Mouse (Mus musculus): ENCODE data around the gene Foxp1. TPM values are rescaled to one million over a fixed set of nuclear protein-coding genes. Genes with fewer than 3 reads are reported as not detected.

Gene Foxp1
- polyA plus RNA-seq, 1 experiment from 2014 or later: 18.9 TPM

GRCm38 (mm10) chr6:99376721-99377120 is 145.8 kb downstream of the Foxp1 start:
- WGBS (ENCODE audit: insufficient replicate concordance): 86% methylated on average over 8 of the region's 8 CpGs
- ATAC-seq (no peak), DNase-seq (no peak)
- Histone ChIP-seq H3K4me1 (ENCODE audit: insufficient read depth) (peaks cover 15% of the 10 kb centered on the region), H3K27ac (ENCODE audit: low read depth) (0 out of 2 replicates have a peak overlapping the region, but pooled peaks have one; percentile 30), H3K36me3 (replicated peaks; ENCODE audit: insufficient read depth, low read length) (no peaks in the 10 kb centered on the region), H3K9ac (replicated peaks) (no peak overlapping the region), H3K9me3 (ENCODE audit: low read length) (no peaks in the 10 kb centered on the region), H3K4me2 (ENCODE audit: low read depth, low read length) (no peak overlapping the region), H3K4me3 (ENCODE audit: low read depth, low read length) (no peak overlapping the region), H3K27me3 (ENCODE audit: insufficient read depth, low read length) (no peaks in the 10 kb centered on the region)
- TF ChIP-seq EP300 (IDR thresholded peaks at IDR 0.05; ENCODE audit: low read depth): no peak
- TF ChIP-seq CTCF (IDR thresholded peaks at IDR 0.05; ENCODE audit: low read depth): no peak

- H3K9ac ChIP-seq (replicated peaks): no peak overlapping the region
- TF ChIP-seq CTCF (IDR thresholded peaks at IDR 0.05; ENCODE audit: low read depth) (no peak), EP300 (IDR thresholded peaks at IDR 0.05; ENCODE audit: low read depth) (no peak)
- peak overlapping the region; percentile 30; the same call in 1 of the 2 replicates for H3K27ac ChIP-seq (ENCODE audit: low read depth)
- ATAC-seq (no peak), DNase-seq (no peak)
- H3K36me3 ChIP-seq (replicated peaks; ENCODE audit: insufficient read depth, low read length): no peaks in the 10 kb centered on the region
- peaks cover 15% of the 10 kb centered on the region for H3K4me1 ChIP-seq (ENCODE audit: insufficient read depth)
- no peak overlapping the region for H3K4me3 ChIP-seq (ENCODE audit: low read depth, low read length)
- H3K27me3 ChIP-seq (ENCODE audit: insufficient read depth, low read length): no peaks in the 10 kb centered on the region
- WGBS (ENCODE audit: insufficient replicate concordance): 60% methylated on average over 6 of the region's 6 CpGs
- H3K9me3 ChIP-seq (ENCODE audit: low read length): no peaks in the 10 kb centered on the region
- H3K4me2 ChIP-seq (ENCODE audit: low read depth, low read length): 0 out of 2 replicates have a peak overlapping the region, but pooled peaks have one; percentile 0
These were observed 146.7 kb downstream of the Foxp1 start for GRCm38 (mm10) chr6:99375865-99376264.

- H3K4me2 ChIP-seq (ENCODE audit: low read depth, low read length): no peak overlapping the region
- H3K4me1 ChIP-seq (ENCODE audit: insufficient read depth): peaks cover 15% of the 10 kb centered on the region
- ATAC-seq: no peak
- H3K4me3 ChIP-seq (ENCODE audit: low read depth, low read length): no peak overlapping the region
- no peaks in the 10 kb centered on the region for H3K36me3 ChIP-seq (replicated peaks; ENCODE audit: insufficient read depth, low read length)
- H3K27ac ChIP-seq (ENCODE audit: low read depth): peak overlapping the region; percentile 30; the same call in 1 of the 2 replicates
- TF ChIP-seq EP300 (IDR thresholded peaks at IDR 0.05; ENCODE audit: low read depth): no peak
- TF ChIP-seq CTCF (IDR thresholded peaks at IDR 0.05; ENCODE audit: low read depth): no peak
- H3K9me3 ChIP-seq (ENCODE audit: low read length): no peaks in the 10 kb centered on the region
- 53% methylated on average over 4 of the region's 4 CpGs for WGBS (ENCODE audit: insufficient replicate concordance)
- DNase-seq: no peak
- no peaks in the 10 kb centered on the region for H3K27me3 ChIP-seq (ENCODE audit: insufficient read depth, low read length)
- H3K9ac ChIP-seq (replicated peaks): no peak overlapping the region
These were observed 147.1 kb downstream of the Foxp1 start for GRCm38 (mm10) chr6:99375376-99375775.

- H3K27me3 ChIP-seq (ENCODE audit: insufficient read depth, low read length): no peaks in the 10 kb centered on the region
These were observed 147.9 kb downstream of the Foxp1 start for GRCm38 (mm10) chr6:99374448-99375271.

GRCm38 (mm10) chr6:99372427-99372826 is 150.1 kb downstream of the Foxp1 start:
- no peak overlapping the region for H3K27ac ChIP-seq (ENCODE audit: low read depth)

More at GRCm38 (mm10) chr6:99374448-99375271, 147.9 kb downstream of the Foxp1 start:
- no peak overlapping the region for H3K9ac ChIP-seq (replicated peaks)
- no peaks in the 10 kb centered on the region for H3K9me3 ChIP-seq (ENCODE audit: low read length)
- DNase-seq (no peak), ATAC-seq (no peak)
- no peaks in the 10 kb centered on the region for H3K36me3 ChIP-seq (replicated peaks; ENCODE audit: insufficient read depth, low read length)
- whole genome bisulfite sequencing (ENCODE audit: insufficient replicate concordance): 37% methylated on average over 19 of the region's 19 CpGs
- H3K4me2 ChIP-seq (ENCODE audit: low read depth, low read length): no peak overlapping the region
- H3K4me1 ChIP-seq (ENCODE audit: insufficient read depth): peaks cover 19% of the 10 kb centered on the region
- H3K27ac ChIP-seq (ENCODE audit: low read depth): peak overlapping the region; percentile 26; the same call in 1 of the 2 replicates
- TF ChIP-seq CTCF (IDR thresholded peaks at IDR 0.05; ENCODE audit: low read depth) (no peak), EP300 (IDR thresholded peaks at IDR 0.05; ENCODE audit: low read depth) (no peak)
- no peak overlapping the region for H3K4me3 ChIP-seq (ENCODE audit: low read depth, low read length)

GRCm38 (mm10) chr6:99372016-99372415 is 150.5 kb downstream of the Foxp1 start:
- no peak overlapping the region for H3K27ac ChIP-seq (ENCODE audit: low read depth)
- no peak overlapping the region for H3K4me2 ChIP-seq (ENCODE audit: low read depth, low read length)
- H3K27me3 ChIP-seq (ENCODE audit: insufficient read depth, low read length): no peaks in the 10 kb centered on the region
- H3K36me3 ChIP-seq (replicated peaks; ENCODE audit: insufficient read depth, low read length): no peaks in the 10 kb centered on the region
- peaks cover 16% of the 10 kb centered on the region for H3K4me1 ChIP-seq (ENCODE audit: insufficient read depth)
- H3K9ac ChIP-seq (replicated peaks): no peak overlapping the region
- DNase-seq (no peak), ATAC-seq (no peak)
- no peak overlapping the region for H3K4me3 ChIP-seq (ENCODE audit: low read depth, low read length)
- TF ChIP-seq CTCF (IDR thresholded peaks at IDR 0.05; ENCODE audit: low read depth) (no peak), EP300 (IDR thresholded peaks at IDR 0.05; ENCODE audit: low read depth) (no peak)
- WGBS (ENCODE audit: insufficient replicate concordance): 72% methylated on average over 6 of the region's 6 CpGs
- H3K9me3 ChIP-seq (ENCODE audit: low read length): no peaks in the 10 kb centered on the region

More at GRCm38 (mm10) chr6:99372427-99372826, 150.1 kb downstream of the Foxp1 start:
- 48% methylated on average over 5 of the region's 5 CpGs for WGBS (ENCODE audit: insufficient replicate concordance)
- ATAC-seq (no peak), DNase-seq (no peak)
- Histone ChIP-seq H3K4me1 (ENCODE audit: insufficient read depth) (peaks cover 16% of the 10 kb centered on the region), H3K4me2 (ENCODE audit: low read depth, low read length) (no peak overlapping the region), H3K36me3 (replicated peaks; ENCODE audit: insufficient read depth, low read length) (no peaks in the 10 kb centered on the region), H3K9me3 (ENCODE audit: low read length) (no peaks in the 10 kb centered on the region), H3K4me3 (ENCODE audit: low read depth, low read length) (no peak overlapping the region), H3K27me3 (ENCODE audit: insufficient read depth, low read length) (no peaks in the 10 kb centered on the region), H3K9ac (replicated peaks) (no peak overlapping the region)
- no peak for TF ChIP-seq CTCF (IDR thresholded peaks at IDR 0.05; ENCODE audit: low read depth)
